Mouse (Mus musculus): ENCODE data around the gene Stab1. TPM values are rescaled to one million over a fixed set of nuclear protein-coding genes. Genes with fewer than 3 reads are reported as not detected.
A peak's percentile ranks its signal among the peaks of the same experiment; 100 is the strongest.

Gene Stab1
- polyA plus RNA-seq, 1 experiment from 2014 or later = 14.9 TPM

GRCm38 (mm10) chr14:31177715-31178114, 9.3 kb upstream of the Stab1 start:
- Histone ChIP-seq H3K4me2 (no peak overlapping the region), H3K27ac (no peak overlapping the region), H3K9ac (replicated peaks) (no peak overlapping the region), H3K27me3 (no peaks in the 10 kb centered on the region), H3K4me3 (replicated peaks) (no peak overlapping the region), H3K4me1 (replicated peaks) (no peaks in the 10 kb centered on the region), H3K9me3 (no peaks in the 10 kb centered on the region), H3K36me3 (peaks cover 99% of the 10 kb centered on the region)
- no peak for ATAC-seq (ENCODE audit: insufficient number of reproducible peaks, insufficient read depth, low FRiP score, low TSS enrichment, low read depth)
- WGBS = 91% methylated on average over 5 of the region's 5 CpGs

- no peaks in the 10 kb centered on the region for H3K27me3 ChIP-seq
- ATAC-seq (ENCODE audit: insufficient number of reproducible peaks, insufficient read depth, low FRiP score, low TSS enrichment, low read depth) = no peak
- H3K4me2 ChIP-seq = no peak overlapping the region
- peaks cover 99% of the 10 kb centered on the region for H3K36me3 ChIP-seq
- H3K9me3 ChIP-seq = no peaks in the 10 kb centered on the region
- no peaks in the 10 kb centered on the region for H3K4me1 ChIP-seq (replicated peaks)
- H3K27ac ChIP-seq = no peak overlapping the region
- WGBS = 93% methylated on average over 16 of the region's 16 CpGs
- H3K4me3 ChIP-seq (replicated peaks) = no peak overlapping the region
- H3K9ac ChIP-seq (replicated peaks) = no peak overlapping the region
Observed at GRCm38 (mm10) chr14:31177287-31177686, 8.8 kb upstream of the Stab1 start.

GRCm38 (mm10) chr14:31173537-31173936, 5.1 kb upstream of the Stab1 start:
- WGBS = 90% methylated on average over 7 of the region's 7 CpGs

GRCm38 (mm10) chr14:31172781-31173455, 4.5 kb upstream of the Stab1 start:
- H3K4me2 ChIP-seq = no peak overlapping the region
- H3K36me3 ChIP-seq = peaks cover 81% of the 10 kb centered on the region
- no peaks in the 10 kb centered on the region for H3K9me3 ChIP-seq
- no peak overlapping the region for H3K27ac ChIP-seq
- H3K9ac ChIP-seq (replicated peaks) = no peak overlapping the region
- no peak for ATAC-seq (ENCODE audit: insufficient number of reproducible peaks, insufficient read depth, low FRiP score, low TSS enrichment, low read depth)
- H3K4me3 ChIP-seq (replicated peaks) = no peak overlapping the region
- 89% methylated on average over 18 of the region's 18 CpGs for WGBS
- H3K4me1 ChIP-seq (replicated peaks) = peaks cover 11% of the 10 kb centered on the region
- no peaks in the 10 kb centered on the region for H3K27me3 ChIP-seq

More at GRCm38 (mm10) chr14:31173537-31173936, 5.1 kb upstream of the Stab1 start:
- H3K27ac ChIP-seq = no peak overlapping the region
- no peaks in the 10 kb centered on the region for H3K27me3 ChIP-seq
- no peak overlapping the region for H3K4me3 ChIP-seq (replicated peaks)
- H3K9me3 ChIP-seq = no peaks in the 10 kb centered on the region
- no peak overlapping the region for H3K9ac ChIP-seq (replicated peaks)
- ATAC-seq (ENCODE audit: insufficient number of reproducible peaks, insufficient read depth, low FRiP score, low TSS enrichment, low read depth) = no peak
- peaks cover 86% of the 10 kb centered on the region for H3K36me3 ChIP-seq
- H3K4me1 ChIP-seq (replicated peaks) = peaks cover 5% of the 10 kb centered on the region
- no peak overlapping the region for H3K4me2 ChIP-seq

GRCm38 (mm10) chr14:31171821-31172220, 3.4 kb upstream of the Stab1 start:
- no peaks in the 10 kb centered on the region for H3K9me3 ChIP-seq
- H3K4me2 ChIP-seq = no peak overlapping the region
- no peak for ATAC-seq (ENCODE audit: insufficient number of reproducible peaks, insufficient read depth, low FRiP score, low TSS enrichment, low read depth)
- peaks cover 70% of the 10 kb centered on the region for H3K36me3 ChIP-seq
- no peak overlapping the region for H3K4me3 ChIP-seq (replicated peaks)
- no peak overlapping the region for H3K9ac ChIP-seq (replicated peaks)
- H3K27ac ChIP-seq = no peak overlapping the region
- peaks cover 16% of the 10 kb centered on the region for H3K4me1 ChIP-seq (replicated peaks)
- 96% methylated on average over 15 of the region's 15 CpGs for WGBS
- H3K27me3 ChIP-seq = no peaks in the 10 kb centered on the region

- H3K4me3 ChIP-seq (replicated peaks) = no peak overlapping the region
- 94% methylated on average over 11 of the region's 11 CpGs for WGBS
- H3K9me3 ChIP-seq = no peaks in the 10 kb centered on the region
- H3K9ac ChIP-seq (replicated peaks) = no peak overlapping the region
- H3K4me1 ChIP-seq (replicated peaks) = peaks cover 19% of the 10 kb centered on the region
- H3K27ac ChIP-seq = no peak overlapping the region
- H3K36me3 ChIP-seq = peaks cover 65% of the 10 kb centered on the region
- no peak overlapping the region for H3K4me2 ChIP-seq
- ATAC-seq (ENCODE audit: insufficient number of reproducible peaks, insufficient read depth, low FRiP score, low TSS enrichment, low read depth) = no peak
- no peaks in the 10 kb centered on the region for H3K27me3 ChIP-seq
Observed at GRCm38 (mm10) chr14:31171386-31171785, 2.9 kb upstream of the Stab1 start.

- Histone ChIP-seq H3K36me3 (peaks cover 61% of the 10 kb centered on the region), H3K27ac (no peak overlapping the region), H3K9me3 (no peaks in the 10 kb centered on the region), H3K4me3 (replicated peaks) (no peak overlapping the region), H3K9ac (replicated peaks) (no peak overlapping the region), H3K27me3 (no peaks in the 10 kb centered on the region), H3K4me2 (no peak overlapping the region), H3K4me1 (replicated peaks) (peaks cover 23% of the 10 kb centered on the region)
- no peak for ATAC-seq (ENCODE audit: insufficient number of reproducible peaks, insufficient read depth, low FRiP score, low TSS enrichment, low read depth)
- WGBS = 90% methylated on average over 13 of the region's 13 CpGs
Observed at GRCm38 (mm10) chr14:31170963-31171362, 2.5 kb upstream of the Stab1 start.

GRCm38 (mm10) chr14:31169508-31169907, 1.1 kb upstream of the Stab1 start:
- Histone ChIP-seq H3K27ac (no peak overlapping the region), H3K27me3 (no peaks in the 10 kb centered on the region), H3K9ac (replicated peaks) (no peak overlapping the region), H3K4me2 (no peak overlapping the region), H3K4me3 (replicated peaks) (no peak overlapping the region), H3K9me3 (no peaks in the 10 kb centered on the region), H3K36me3 (peaks cover 46% of the 10 kb centered on the region), H3K4me1 (replicated peaks) (peaks cover 28% of the 10 kb centered on the region)
- ATAC-seq (ENCODE audit: insufficient number of reproducible peaks, insufficient read depth, low FRiP score, low TSS enrichment, low read depth) = no peak
- 85% methylated on average over 6 of the region's 6 CpGs for WGBS

- H3K27me3 ChIP-seq = no peaks in the 10 kb centered on the region
- peaks cover 20% of the 10 kb centered on the region for H3K36me3 ChIP-seq
- H3K27ac ChIP-seq = no peak overlapping the region
- 0 out of 2 replicates have a peak overlapping the region, but pooled peaks have one; percentile 9 for H3K9ac ChIP-seq (replicated peaks)
- H3K4me2 ChIP-seq = peak overlapping the region; percentile 21
- peak overlapping the region; percentile 10; the same call in 1 of the 2 replicates for H3K4me3 ChIP-seq (replicated peaks)
- H3K9me3 ChIP-seq = no peaks in the 10 kb centered on the region
- WGBS = 75% methylated on average over 9 of the region's 9 CpGs
- peaks cover 28% of the 10 kb centered on the region for H3K4me1 ChIP-seq (replicated peaks)
- ATAC-seq (ENCODE audit: insufficient number of reproducible peaks, insufficient read depth, low FRiP score, low TSS enrichment, low read depth) = no peak
Observed at GRCm38 (mm10) chr14:31166827-31167226, 1.6 kb downstream of the Stab1 start.

GRCm38 (mm10) chr14:31165991-31166630, 2.3 kb downstream of the Stab1 start:
- ATAC-seq (ENCODE audit: insufficient number of reproducible peaks, insufficient read depth, low FRiP score, low TSS enrichment, low read depth) = no peak
- no peak overlapping the region for H3K27ac ChIP-seq
- peaks cover 12% of the 10 kb centered on the region for H3K36me3 ChIP-seq
- H3K4me1 ChIP-seq (replicated peaks) = peaks cover 28% of the 10 kb centered on the region
- H3K9ac ChIP-seq (replicated peaks) = 0 out of 2 replicates have a peak overlapping the region, but pooled peaks have one; percentile 4
- H3K4me3 ChIP-seq (replicated peaks) = no peak overlapping the region
- no peaks in the 10 kb centered on the region for H3K27me3 ChIP-seq
- peak overlapping the region; percentile 21; the same call in 1 of the 2 replicates for H3K4me2 ChIP-seq
- WGBS = 62% methylated on average over 10 of the region's 10 CpGs
- H3K9me3 ChIP-seq = no peaks in the 10 kb centered on the region

- no peak overlapping the region for H3K27ac ChIP-seq
- WGBS = 69% methylated on average over 7 of the region's 7 CpGs
- H3K4me1 ChIP-seq (replicated peaks) = peaks cover 28% of the 10 kb centered on the region
- H3K4me2 ChIP-seq = no peak overlapping the region
- no peaks in the 10 kb centered on the region for H3K27me3 ChIP-seq
- ATAC-seq (ENCODE audit: insufficient number of reproducible peaks, insufficient read depth, low FRiP score, low TSS enrichment, low read depth) = no peak
- H3K4me3 ChIP-seq (replicated peaks) = no peak overlapping the region
- H3K36me3 ChIP-seq = peaks cover 6% of the 10 kb centered on the region
- H3K9me3 ChIP-seq = no peaks in the 10 kb centered on the region
- H3K9ac ChIP-seq (replicated peaks) = 0 out of 2 replicates have a peak overlapping the region, but pooled peaks have one; percentile 4
Observed at GRCm38 (mm10) chr14:31165458-31165857, 3.0 kb downstream of the Stab1 start.

Measured in limb, embryonic 12.5 days (tissue).